Mouse (Mus musculus) lung, postnatal 0 days (tissue): Measurements from ENCODE around the gene Prlh.

Experiments
- CTCF ChIP-seq: IDR thresholded peaks from 2 replicates; pipeline ENCODE4 v1.5.1; 2016; ENCODE audit warnings: antibody characterized with exemption, mild to moderate bottlenecking
- EP300 ChIP-seq: IDR thresholded peaks from 2 replicates; pipeline ENCODE4 v1.6.1; 2016; ENCODE audit warnings: antibody characterized with exemption, mild to moderate bottlenecking, control low read depth

DNA sequence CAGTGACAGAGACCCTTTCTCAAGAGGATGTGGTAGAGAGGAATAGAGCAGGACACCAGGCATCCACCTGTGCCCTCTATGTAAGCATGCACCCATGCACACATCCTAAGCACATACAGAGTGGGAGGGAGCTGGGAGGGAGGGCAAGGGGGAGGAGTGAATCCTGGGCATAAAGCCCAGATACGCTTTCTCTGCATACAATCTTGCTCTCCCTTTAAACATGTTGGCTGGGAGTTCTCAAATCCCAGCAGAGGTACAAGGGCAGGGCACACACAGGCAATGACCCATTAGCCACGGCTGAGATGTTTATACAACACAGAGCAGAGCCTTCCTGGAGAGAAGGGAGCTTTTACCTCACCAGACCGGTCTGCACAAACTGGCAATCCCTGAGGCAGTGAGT lies 10.1 kb downstream of the Prlh start:
- TF ChIP-seq CTCF (no peak), EP300 (no peak)
